Mouse (Mus musculus): Measurements from ENCODE around the gene Fgf11.
A peak's percentile ranks its signal among the peaks of the same experiment; 100 is the strongest.

Fgf11 gene

DNA sequence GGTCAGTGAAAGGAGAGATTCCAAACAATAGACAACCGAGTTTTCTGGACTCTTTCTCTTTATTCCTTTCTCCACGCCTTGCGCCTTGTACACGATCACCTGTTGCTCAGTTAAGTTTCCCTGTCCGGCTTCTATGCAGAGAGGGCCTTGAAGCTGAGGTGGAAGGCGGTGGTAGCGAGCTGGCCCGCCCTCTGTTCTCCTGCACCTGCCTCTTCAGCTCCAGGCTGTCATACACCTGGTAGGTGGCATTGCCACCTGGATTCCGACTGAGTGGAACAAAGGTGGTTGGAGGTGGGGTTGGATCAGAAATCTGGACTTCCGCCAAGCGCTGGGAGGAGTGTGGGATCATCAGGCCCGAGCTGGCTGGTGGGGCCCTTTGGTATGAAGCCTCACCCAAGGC is 14.9 kb upstream of the Fgf11 start:
- DNase-seq (ENCODE audit: low spot score), result no peak

DNA sequence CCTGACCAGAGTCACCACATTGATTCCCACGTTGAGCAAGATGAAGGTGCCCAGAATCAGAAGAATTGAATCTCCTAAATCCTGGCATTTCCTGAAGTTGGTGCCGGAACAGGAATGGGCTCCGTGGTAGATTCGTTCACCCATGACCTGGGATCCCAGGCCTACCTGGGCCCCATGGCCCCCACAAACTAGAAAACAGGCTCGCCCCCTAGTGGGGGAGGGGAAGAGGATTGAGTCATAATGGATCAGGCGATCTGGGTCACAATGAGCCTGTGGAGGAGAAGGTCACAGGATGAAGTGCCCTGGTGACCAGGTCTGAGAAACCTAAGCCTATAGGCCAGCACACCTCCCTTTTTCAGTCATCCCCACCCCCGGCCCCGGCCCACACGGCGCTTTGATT is 13.5 kb upstream of the Fgf11 start, which contains the start of gene Gm39566:
Gene Gm39566 (minus strand): TSS at position 144 of the 400 bp plus-strand sequence.
- DNase-seq (ENCODE audit: low spot score), result no peak

GRCm38 (mm10) chr11:69810280-69810679 is 8.6 kb upstream of the Fgf11 start:
- DNase-seq (ENCODE audit: low spot score), result no peak

DNA sequence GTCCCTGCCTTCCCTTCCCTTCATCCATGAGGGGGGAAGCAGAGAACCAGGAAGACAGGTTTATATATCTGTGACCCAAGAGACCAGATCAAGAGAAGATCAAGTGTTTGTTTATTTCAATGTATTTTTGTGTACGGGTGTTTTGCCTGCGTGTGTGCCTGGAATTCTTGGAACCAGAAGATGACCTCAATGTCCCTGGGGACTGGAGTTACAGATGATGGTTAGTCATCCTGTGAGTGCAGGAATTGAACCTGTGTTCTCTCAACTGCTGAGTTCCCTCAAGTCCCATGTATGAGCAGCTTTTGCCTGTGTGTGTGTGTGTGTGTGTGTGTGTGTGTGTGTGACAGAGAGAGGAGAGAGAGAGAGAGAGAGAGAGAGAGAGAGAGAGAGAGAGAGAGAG is 6.0 kb upstream of the Fgf11 start:
- no peak for DNase-seq (ENCODE audit: low spot score)

- no peak for DNase-seq (ENCODE audit: low spot score)
Measured at GRCm38 (mm10) chr11:69806378-69806777, 4.7 kb upstream of the Fgf11 start.

DNA sequence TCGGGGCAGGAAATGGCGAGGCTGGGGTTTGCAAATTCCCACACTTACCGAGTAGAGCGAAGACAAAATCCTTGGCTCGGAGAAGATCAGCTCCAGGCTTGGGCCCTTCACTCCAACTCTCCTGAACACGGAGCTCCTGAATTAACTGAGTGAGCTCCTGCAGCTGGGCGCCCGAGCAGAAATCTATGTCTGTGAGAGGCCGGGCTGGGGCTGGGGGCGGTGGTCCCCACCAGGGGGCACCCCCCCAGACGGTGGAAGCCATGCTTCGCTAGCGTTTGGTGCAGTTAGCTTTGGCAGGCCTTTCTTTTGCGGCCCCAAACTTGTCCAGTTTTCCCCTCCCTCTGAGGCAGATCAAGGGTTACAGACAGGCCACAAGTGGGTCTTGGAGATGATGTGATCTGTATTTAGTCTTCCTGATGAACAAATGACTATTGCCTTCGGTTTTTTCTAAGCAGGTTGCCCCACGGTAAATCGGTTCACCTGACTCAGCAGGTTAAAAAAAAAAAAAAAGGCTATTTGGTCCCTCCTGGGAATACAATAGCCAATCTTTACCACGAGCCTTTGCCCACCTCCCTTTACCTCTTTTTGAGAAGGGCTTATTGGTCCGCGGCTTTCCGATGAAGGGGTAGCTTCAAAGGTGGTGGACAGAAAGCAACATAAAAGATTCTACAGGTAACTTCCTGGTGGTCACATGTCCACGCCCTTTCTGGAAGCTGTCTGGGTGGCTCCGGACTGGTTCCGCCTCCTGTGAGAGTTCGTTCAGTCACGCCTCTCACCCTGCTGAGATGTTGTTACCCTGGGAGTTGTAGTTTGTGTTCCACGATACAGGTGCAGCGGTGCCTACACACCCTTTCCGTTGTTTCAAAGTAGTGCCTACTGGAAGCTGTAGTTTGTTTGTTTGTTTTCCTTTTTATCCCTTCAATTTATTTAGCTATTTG is 3.6 kb upstream of the Fgf11 start, which contains the start of gene Tmem102:
Gene Tmem102 (minus strand): TSS at position 653 of the 938 bp plus-strand sequence.
- no peak for DNase-seq (ENCODE audit: low spot score)

DNA sequence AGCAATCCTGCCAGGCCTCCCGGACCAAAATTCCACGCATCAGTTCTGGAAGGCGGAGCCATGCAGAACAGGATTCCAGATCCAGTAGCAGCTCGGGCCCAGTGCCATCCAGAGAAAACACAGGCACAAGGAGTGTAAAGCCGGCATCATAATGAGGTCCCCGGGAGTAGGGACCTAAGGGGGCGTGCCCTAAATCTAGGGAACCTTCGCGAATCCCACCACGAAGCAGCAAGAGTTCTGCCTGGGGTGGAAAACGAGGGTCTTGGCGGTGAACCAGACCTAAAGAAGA is 2.9 kb upstream of the Fgf11 start:
- no peak for DNase-seq (ENCODE audit: low spot score)

- DNase-seq (ENCODE audit: low spot score), result peak; percentile 80
Measured at GRCm38 (mm10) chr11:69803786-69804651, 2.4 kb upstream of the Fgf11 start.

DNA sequence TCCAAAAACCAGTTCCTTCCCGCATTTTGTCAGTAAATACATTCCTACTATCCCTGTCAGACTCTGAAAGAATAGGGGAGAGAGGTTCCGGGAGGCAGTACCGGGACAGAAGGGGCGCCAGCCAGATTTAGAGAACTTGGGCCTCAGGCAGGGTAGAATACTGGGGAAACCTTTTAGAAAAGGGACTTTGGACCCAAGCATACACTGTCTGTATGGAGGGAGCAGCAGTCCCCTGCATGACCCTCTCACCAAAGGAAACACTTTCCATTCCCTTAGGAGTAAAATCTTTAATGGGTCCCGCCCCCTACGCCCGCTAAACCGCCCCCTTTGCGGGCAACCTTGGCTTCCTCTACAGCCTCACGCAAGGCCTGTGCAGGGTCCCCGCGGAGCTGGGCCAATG is 1.7 kb upstream of the Fgf11 start:
- DNase-seq (ENCODE audit: low spot score), result no peak

DNA sequence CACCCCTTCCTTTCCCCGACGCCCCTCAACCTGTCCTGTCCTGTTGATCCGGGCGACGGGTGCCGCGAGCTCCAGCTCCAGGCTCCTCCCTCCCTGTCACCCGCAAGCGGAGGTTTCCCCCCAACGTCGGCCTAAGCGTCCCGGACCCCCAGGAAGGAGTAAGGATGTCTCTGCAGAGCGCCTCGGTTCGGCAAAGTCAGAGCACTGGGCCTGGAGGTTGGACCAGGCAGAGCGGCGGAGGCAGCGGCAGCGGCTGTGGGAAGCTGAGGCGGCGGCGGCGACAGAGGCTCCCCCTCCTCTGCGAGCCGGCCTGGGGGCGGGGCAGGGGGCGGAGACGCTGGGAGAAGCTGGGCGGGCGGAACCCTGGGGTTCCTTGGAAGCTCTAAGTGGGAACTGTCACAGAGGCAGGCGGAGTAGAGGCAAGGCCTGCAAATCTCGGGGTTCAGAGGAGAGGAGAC is 1.0 kb upstream of the Fgf11 start:
- peak; percentile 77 for DNase-seq (ENCODE audit: low spot score)

DNA sequence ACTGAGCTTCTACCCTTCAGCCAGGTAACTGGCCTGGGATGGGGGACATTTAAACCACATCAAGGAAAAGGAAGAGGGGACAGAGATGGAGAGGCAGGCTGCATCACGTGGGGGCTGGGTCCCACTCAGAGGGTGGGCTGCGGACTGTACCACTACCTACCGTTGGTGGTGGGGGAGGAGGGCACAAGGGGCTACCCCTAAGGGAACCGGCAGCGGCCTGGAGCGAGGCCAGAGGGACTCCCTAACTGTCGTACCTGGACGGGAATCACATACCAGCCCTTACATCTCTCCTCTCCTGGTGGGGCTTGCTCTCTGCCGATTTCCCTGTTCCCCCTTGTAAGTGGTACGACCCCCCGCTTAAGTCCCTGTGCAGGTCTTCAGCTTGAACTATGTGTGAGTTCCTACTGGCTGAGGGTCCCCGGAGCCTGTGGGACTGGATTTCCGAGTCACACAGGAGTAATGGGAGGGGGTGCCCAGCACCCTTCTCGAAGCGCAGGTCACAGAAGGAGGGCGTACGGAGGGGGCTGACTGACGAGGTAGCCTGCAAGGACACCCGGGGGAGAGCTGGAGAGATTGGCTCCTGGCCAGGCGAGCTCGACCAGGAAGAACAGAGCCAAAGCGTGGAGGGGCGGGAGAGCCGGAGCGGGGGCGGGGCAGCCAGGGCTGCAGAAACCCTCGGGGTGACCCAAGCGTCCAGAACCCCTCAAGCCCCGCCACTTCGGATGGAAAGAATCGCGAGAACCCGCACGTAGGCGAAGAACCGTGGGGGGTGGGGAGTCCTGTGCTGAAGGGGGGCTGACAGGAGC is 1.1 kb downstream of the Fgf11 start:
- peak; percentile 84 for DNase-seq (ENCODE audit: low spot score)

DNA sequence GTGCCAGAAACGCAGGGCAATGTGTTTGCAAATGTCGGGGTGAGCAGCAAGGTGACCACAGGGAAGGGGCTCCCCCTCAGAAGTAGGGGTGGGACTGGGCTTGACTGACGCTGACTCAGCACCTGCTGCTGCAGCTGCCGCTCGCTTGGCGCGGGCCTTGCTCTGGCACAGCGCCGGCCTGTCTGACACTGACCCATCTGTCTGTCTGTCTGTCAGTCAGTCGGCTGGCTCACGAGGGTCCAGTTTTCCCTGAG is 1.6 kb downstream of the Fgf11 start:
- no peak for DNase-seq (ENCODE audit: low spot score)

DNA sequence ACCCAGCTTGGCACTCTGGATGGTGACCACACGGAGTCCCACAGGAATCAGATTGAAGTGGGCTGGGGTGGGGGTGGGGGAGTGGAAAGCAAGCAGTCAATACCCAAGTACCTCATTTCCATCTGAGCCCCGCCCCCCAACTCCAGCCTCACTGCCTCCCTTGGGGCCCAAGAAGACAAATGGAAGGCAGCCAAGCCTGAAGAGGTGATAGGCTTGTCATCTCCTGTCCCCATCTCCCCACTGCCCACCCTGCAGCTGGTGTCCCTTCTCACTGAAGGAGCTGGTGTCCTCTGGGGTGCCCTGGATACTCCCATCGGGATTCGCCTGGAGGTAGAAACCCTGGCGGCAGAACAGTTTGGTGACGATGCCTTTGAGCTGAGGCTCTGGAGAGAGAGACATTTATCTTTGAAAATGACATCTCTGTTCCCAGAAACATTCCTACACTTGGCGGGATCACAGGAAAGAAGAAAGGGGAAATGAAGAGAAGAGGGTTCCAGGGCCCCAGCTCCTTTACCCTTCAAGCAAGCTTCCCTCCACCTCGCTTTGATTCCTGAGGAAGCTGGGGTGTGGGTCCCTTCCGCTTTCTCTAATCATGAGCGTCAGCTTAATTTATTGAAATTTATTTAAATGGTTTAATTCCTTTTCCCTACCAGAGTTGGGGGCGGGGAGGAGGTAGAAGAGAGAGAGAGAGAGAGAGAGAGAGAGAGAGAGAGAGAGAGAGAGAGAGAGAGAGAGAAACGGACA is 2.1 kb downstream of the Fgf11 start:
- peak; percentile 67 for DNase-seq (ENCODE audit: low spot score)

- DNase-seq (ENCODE audit: low spot score), result no peak
Measured at GRCm38 (mm10) chr11:69797924-69798323, 3.7 kb downstream of the Fgf11 start.

- peak; percentile 24 for DNase-seq (ENCODE audit: low spot score)
Measured at GRCm38 (mm10) chr11:69795983-69796435, 5.6 kb downstream of the Fgf11 start.

DNA sequence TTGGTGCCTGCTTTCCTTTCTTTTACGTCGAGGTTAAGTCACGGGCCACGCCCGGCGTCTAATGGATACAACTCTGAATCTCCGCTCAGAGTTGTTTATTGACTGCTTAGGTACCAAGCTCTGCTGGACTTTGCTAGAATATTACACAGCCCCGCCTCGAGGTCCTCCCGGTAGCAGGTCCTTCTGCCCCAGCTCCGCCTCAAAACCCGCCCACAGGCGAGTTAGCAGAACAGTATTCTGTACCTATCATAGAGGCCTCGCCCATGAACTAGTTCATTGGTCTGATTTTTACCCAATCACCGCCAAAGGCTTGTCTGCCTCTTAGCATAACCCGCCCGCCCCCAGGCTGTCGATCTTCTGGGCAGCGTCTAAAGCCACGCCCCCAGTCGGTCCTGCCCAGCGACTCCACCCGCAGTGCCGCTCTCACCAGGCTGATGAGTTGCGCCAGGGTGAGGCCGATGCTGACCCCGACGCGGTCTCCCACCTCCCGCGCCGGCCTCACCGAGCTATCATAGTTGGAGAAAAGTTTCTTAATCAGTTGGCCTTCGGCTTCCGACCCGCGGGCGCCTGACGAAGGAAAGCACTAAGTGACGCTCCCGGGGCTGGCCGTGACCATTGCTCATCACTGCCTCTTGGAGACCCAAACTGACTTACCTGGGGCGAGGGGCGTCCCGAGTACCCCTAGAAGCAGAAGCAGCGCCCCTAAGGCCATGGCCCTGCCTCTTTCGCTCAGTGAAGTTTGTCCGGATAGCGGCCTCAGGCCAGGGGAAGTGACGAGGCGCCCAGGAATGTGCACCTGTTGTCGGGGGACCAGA is 6.3 kb downstream of the Fgf11 start, which contains the start of gene Chrnb1:
Gene Chrnb1 (minus strand): TSS at position 776 of the 815 bp plus-strand sequence.
- DNase-seq (ENCODE audit: low spot score), result peak; percentile 99

- no peak for DNase-seq (ENCODE audit: low spot score)
Measured at GRCm38 (mm10) chr11:69793429-69793828, 8.2 kb downstream of the Fgf11 start.

DNA sequence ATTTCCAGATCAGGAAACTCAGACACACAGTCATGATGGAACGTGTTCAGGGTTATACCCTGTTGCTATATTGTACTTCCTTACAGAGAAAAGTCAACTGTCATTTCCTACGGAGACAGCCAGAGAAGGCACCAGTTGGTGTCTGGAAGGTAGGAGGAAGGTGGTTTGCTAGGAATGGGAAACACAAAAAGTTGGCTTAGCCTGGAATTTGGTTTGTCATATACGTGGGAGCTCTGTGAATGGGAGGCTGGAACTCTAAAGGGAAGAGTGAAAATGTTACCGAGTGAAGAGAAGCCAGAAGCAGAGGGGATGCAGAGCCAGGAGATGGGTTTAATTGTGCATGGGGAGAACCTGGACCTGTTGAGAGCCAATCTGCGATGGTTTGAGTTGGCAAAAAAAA is 10.2 kb downstream of the Fgf11 start:
- DNase-seq (ENCODE audit: low spot score), result no peak

DNA sequence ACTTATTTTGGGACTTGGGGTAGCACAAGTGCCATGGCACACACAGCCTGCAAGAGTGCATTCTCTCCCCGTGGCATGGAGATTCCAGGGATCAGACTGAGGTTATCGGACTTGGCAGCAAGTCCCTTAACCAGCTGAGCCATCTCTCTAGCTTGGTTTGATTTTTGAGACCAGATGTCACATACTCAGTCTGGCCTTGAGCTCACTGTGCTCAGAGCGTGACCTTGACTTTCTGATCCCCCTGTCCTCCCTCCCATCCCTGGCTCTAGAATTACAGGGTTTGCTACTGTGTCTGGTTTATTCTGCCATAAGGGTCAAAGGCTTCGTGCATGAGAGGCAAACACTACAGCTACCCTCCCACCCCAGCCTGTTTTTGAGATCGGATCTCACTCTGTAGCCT is 12.2 kb downstream of the Fgf11 start:
- DNase-seq (ENCODE audit: low spot score), result no peak

DNA sequence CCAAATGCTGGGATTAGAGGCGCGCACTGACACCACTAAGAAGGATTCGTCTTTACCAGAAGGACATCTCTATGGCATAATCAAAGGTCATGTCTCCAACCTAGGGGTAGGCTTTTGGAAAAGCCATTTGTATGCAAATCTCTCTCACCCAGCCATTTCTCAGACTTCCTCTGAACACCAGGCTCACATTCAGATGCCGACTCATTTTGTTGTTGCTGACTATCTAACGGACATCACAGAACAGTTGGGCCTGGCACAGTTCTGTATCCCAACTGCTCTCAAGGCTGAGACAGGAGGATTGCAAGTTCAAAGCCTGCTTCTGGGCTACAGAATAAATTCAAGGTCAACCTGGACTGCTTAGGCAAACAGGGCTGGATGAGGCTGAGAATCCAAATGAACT is 14.4 kb downstream of the Fgf11 start:
- no peak for DNase-seq (ENCODE audit: low spot score)
